Mouse (Mus musculus): ENCODE results near the gene Zc3hav1.

- TF ChIP-seq CTCF (IDR thresholded peaks at IDR 0.05) = no peak
- no peak for TF ChIP-seq EP300 (IDR thresholded peaks at IDR 0.05)
Observed at GRCm38 (mm10) chr6:38374271-38374670, 19.9 kb upstream of the Zc3hav1 start.

Data from lung, postnatal 0 days (tissue).